Mouse (Mus musculus): ENCODE data around the gene Zfp128. TPM values are rescaled to one million over a fixed set of nuclear protein-coding genes. Genes with fewer than 3 reads are reported as not detected.
"Not testable (repeated sequence)": the region's sequence is repeated elsewhere in the genome, so short reads cannot be mapped to it uniquely, and the experiment has no call there.

Gene Zfp128
- polyA plus RNA-seq, 1 experiment = 0.92 TPM

DNA sequence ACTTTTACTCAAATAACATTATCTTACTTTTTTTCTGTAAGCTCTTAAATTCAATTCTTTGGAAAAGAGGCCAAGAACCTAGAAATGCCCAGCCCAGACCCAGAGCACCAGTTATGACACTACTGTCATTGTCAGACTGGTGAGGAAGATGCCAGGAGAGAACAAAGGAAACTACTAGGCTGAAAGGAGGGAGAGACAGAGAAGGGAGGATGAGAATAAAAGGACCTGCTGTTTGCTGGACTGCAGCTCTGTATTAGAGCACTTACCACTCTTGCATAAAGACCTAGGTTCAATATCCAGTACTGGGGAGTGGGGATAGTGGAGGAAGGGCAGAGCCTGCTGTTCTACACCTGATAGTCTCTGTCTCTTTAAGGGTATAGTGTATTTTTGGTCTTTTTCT lies 941 bp upstream of the Zfp128 start:
- TF ChIP-seq MYOG (IDR thresholded peaks at IDR 0.05; ENCODE audit: control insufficient read depth, extremely low read depth, insufficient read length) (no peak), MYOD1 (IDR thresholded peaks at IDR 0.05; ENCODE audit: control insufficient read depth, insufficient read length, low read depth) (no peak), CEBPB (IDR thresholded peaks at IDR 0.05; ENCODE audit: low read depth) (no peak), FOSL1 (IDR thresholded peaks at IDR 0.05; ENCODE audit: insufficient read depth, low read length, poor library complexity, severe bottlenecking) (no peak), MAX (IDR thresholded peaks at IDR 0.05) (no peak), CTCF (IDR thresholded peaks at IDR 0.05; ENCODE audit: control insufficient read depth, insufficient read depth, insufficient read length) (no peak), USF1 (IDR thresholded peaks at IDR 0.05; ENCODE audit: low read depth) (no peak)
- Histone ChIP-seq H3K79me2 (ENCODE audit: control insufficient read depth, insufficient read depth) (no peaks in the 10 kb centered on the region), H3ac (ENCODE audit: control insufficient read depth, insufficient read length, low read depth) (no peak overlapping the region), H3K79me3 (ENCODE audit: low read depth) (no peaks in the 10 kb centered on the region), H3K36me3 (ENCODE audit: control insufficient read depth, insufficient read depth) (no peaks in the 10 kb centered on the region), H3K4me3 (ENCODE audit: insufficient read depth, poor library complexity, severe bottlenecking) (no peak overlapping the region), H3K27me3 (ENCODE audit: control insufficient read depth, insufficient read depth, insufficient read length) (no peaks in the 10 kb centered on the region)

DNA sequence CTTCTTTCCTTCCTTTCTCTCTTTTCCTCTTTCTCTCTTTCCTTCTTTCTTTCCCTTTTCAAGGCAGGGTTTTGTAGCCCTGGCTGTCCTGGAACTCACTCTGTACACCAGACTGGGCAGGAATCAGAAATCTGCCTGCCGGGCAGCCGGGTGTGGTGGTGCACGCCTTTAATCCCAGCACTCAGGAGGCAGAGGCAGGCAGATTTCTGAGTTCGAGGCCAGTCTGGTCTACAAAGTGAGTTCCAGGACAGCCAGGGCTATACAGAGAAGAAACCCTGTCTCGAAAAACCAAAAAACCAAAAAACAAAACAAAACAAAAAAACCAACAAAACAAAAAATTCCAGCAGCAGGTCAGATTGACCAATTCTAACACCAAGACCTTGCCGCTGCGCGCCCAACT lies 480 bp upstream of the Zfp128 start:
- not testable (repeated sequence) for H3K36me3 ChIP-seq (ENCODE audit: control insufficient read depth, insufficient read depth); H3K79me3 ChIP-seq (ENCODE audit: low read depth); H3K79me2 ChIP-seq (ENCODE audit: control insufficient read depth, insufficient read depth); H3K4me3 ChIP-seq (ENCODE audit: insufficient read depth, poor library complexity, severe bottlenecking); H3K27me3 ChIP-seq (ENCODE audit: control insufficient read depth, insufficient read depth, insufficient read length); H3ac ChIP-seq (ENCODE audit: control insufficient read depth, insufficient read length, low read depth)

DNA sequence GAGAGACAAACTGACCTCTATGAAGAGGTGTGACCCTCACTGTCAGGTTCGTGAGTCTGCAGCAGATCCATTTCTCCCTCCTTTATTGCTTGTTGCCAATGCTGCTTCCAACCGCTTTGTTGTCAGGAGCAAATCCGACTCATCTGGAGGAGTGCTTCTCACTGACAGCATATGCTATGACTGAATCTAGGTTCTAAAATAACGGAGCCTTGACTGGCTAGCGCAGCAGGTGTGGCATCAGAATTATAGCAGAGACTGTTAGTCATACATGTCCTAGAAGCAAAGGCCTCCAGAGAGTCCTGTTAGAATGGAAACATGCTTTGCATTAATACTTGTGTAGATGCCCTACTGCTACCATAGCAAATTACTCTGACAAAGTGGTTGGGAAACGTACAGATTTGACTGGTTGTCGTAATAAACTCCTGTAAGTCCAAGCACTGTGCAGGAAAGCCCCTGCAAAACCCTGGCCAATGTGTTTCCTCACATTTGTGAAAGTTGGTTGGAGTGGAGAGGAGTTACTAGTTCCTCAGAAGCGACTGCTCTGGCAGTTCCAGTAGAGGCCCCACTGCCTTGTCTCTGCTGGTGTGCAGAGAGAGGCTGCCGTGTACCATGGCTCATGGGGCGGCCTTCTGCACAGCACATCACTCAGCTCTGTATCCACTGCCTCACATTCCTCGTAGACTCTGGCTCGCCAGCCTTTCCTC lies 5.7 kb downstream of the Zfp128 start:
- Histone ChIP-seq H3K36me3 (ENCODE audit: control insufficient read depth, insufficient read depth) (no peaks in the 10 kb centered on the region), H3K27me3 (ENCODE audit: control insufficient read depth, insufficient read depth, insufficient read length) (no peaks in the 10 kb centered on the region), H3K79me3 (ENCODE audit: low read depth) (no peaks in the 10 kb centered on the region), H3K4me3 (ENCODE audit: insufficient read depth, poor library complexity, severe bottlenecking) (no peak overlapping the region), H3ac (ENCODE audit: control insufficient read depth, insufficient read length, low read depth) (no peak overlapping the region), H3K79me2 (ENCODE audit: control insufficient read depth, insufficient read depth) (no peaks in the 10 kb centered on the region)
- TF ChIP-seq MYOG (IDR thresholded peaks at IDR 0.05; ENCODE audit: control insufficient read depth, extremely low read depth, insufficient read length) = no peak
- TF ChIP-seq MAX (IDR thresholded peaks at IDR 0.05) = no peak
- no peak for TF ChIP-seq CTCF (IDR thresholded peaks at IDR 0.05; ENCODE audit: control insufficient read depth, insufficient read depth, insufficient read length)
- no peak for TF ChIP-seq FOSL1 (IDR thresholded peaks at IDR 0.05; ENCODE audit: insufficient read depth, low read length, poor library complexity, severe bottlenecking)
- no peak for TF ChIP-seq USF1 (IDR thresholded peaks at IDR 0.05; ENCODE audit: low read depth)
- TF ChIP-seq CEBPB (IDR thresholded peaks at IDR 0.05; ENCODE audit: low read depth) = no peak
- no peak for TF ChIP-seq MYOD1 (IDR thresholded peaks at IDR 0.05; ENCODE audit: control insufficient read depth, insufficient read length, low read depth)

DNA sequence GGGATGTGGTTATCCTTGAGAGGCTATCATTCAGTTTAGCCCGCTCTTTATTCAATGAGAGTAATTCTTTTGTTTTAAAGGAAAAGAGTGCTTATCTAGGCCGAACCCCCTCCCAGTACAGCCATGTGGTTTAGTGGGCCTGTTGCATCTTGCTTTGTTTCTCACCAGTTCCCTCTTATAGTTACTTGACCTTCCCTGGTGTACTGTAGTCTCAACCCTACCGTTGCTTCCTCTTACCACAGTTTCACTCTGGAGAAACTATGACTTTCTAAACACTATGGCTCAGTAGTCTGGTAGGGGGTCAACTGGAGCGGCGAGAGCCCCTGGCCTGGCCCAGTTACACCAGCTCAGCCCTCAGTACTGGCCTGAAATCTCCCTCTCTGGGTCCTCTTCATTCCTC lies 6.6 kb downstream of the Zfp128 start:
- no peaks in the 10 kb centered on the region for H3K36me3 ChIP-seq (ENCODE audit: control insufficient read depth, insufficient read depth)
- no peaks in the 10 kb centered on the region for H3K27me3 ChIP-seq (ENCODE audit: control insufficient read depth, insufficient read depth, insufficient read length)
- no peaks in the 10 kb centered on the region for H3K79me3 ChIP-seq (ENCODE audit: low read depth)
- H3K79me2 ChIP-seq (ENCODE audit: control insufficient read depth, insufficient read depth) = no peaks in the 10 kb centered on the region
- TF ChIP-seq MYOD1 (IDR thresholded peaks at IDR 0.05; ENCODE audit: control insufficient read depth, insufficient read length, low read depth) = no peak
- no peak for TF ChIP-seq MYOG (IDR thresholded peaks at IDR 0.05; ENCODE audit: control insufficient read depth, extremely low read depth, insufficient read length)
- TF ChIP-seq CEBPB (IDR thresholded peaks at IDR 0.05; ENCODE audit: low read depth) = no peak
- no peak for TF ChIP-seq FOSL1 (IDR thresholded peaks at IDR 0.05; ENCODE audit: insufficient read depth, low read length, poor library complexity, severe bottlenecking)
- TF ChIP-seq MAX (IDR thresholded peaks at IDR 0.05) = no peak
- TF ChIP-seq CTCF (IDR thresholded peaks at IDR 0.05; ENCODE audit: control insufficient read depth, insufficient read depth, insufficient read length) = no peak
- no peak for TF ChIP-seq USF1 (IDR thresholded peaks at IDR 0.05; ENCODE audit: low read depth)
- H3K4me3 ChIP-seq (ENCODE audit: insufficient read depth, poor library complexity, severe bottlenecking) = no peak overlapping the region
- H3ac ChIP-seq (ENCODE audit: control insufficient read depth, insufficient read length, low read depth) = no peak overlapping the region

DNA sequence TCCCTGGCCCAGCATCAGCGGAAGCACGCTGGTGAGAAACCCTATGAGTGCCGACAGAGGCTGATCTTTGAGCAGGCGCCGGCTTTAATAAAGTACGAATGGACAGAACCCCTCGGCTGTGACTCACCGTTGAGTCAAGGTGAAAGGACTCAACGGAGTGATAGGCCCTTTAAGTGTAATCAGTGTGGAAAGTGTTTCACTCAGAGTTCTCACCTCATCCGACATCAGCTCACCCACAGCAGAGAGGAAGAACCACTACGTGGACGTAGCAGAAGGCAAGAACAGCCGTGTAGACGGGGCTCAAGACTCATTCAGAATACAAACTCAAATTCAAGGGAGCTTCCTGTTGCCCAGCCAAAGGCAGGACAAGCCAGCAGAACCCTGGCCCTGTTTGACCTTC lies 10.0 kb downstream of the Zfp128 start:
- no peak for TF ChIP-seq FOSL1 (IDR thresholded peaks at IDR 0.05; ENCODE audit: insufficient read depth, low read length, poor library complexity, severe bottlenecking)
- Histone ChIP-seq H3K79me3 (ENCODE audit: low read depth) (no peaks in the 10 kb centered on the region), H3ac (ENCODE audit: control insufficient read depth, insufficient read length, low read depth) (no peak overlapping the region), H3K36me3 (ENCODE audit: control insufficient read depth, insufficient read depth) (no peaks in the 10 kb centered on the region), H3K27me3 (ENCODE audit: control insufficient read depth, insufficient read depth, insufficient read length) (no peaks in the 10 kb centered on the region), H3K4me3 (ENCODE audit: insufficient read depth, poor library complexity, severe bottlenecking) (no peak overlapping the region), H3K79me2 (ENCODE audit: control insufficient read depth, insufficient read depth) (no peaks in the 10 kb centered on the region)

DNA sequence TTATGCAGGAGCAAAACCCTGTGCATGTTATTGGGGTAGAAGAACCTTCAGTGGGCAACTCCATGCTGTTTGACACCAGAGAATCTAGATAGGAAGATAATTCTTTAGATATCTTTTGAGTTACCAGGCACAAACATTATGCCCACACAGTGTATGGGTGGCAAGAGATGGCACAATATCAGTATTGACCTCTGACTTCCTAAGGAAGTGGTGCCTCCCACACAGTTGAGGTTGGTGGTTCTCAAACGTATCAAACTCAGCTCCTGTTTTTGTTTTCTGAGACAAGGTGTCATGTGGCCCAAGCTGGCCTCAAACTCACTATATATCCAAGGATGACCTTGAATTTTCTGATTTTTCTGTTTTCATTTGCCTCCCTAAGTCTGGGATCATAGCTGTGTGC lies 10.4 kb downstream of the Zfp128 start:
- H3K36me3 ChIP-seq (ENCODE audit: control insufficient read depth, insufficient read depth) = no peaks in the 10 kb centered on the region
- H3K79me3 ChIP-seq (ENCODE audit: low read depth) = no peaks in the 10 kb centered on the region
- no peaks in the 10 kb centered on the region for H3K79me2 ChIP-seq (ENCODE audit: control insufficient read depth, insufficient read depth)
- TF ChIP-seq MAX (IDR thresholded peaks at IDR 0.05) (no peak), CEBPB (IDR thresholded peaks at IDR 0.05; ENCODE audit: low read depth) (no peak), CTCF (IDR thresholded peaks at IDR 0.05; ENCODE audit: control insufficient read depth, insufficient read depth, insufficient read length) (no peak), USF1 (IDR thresholded peaks at IDR 0.05; ENCODE audit: low read depth) (no peak), MYOD1 (IDR thresholded peaks at IDR 0.05; ENCODE audit: control insufficient read depth, insufficient read length, low read depth) (no peak), FOSL1 (IDR thresholded peaks at IDR 0.05; ENCODE audit: insufficient read depth, low read length, poor library complexity, severe bottlenecking) (no peak), MYOG (IDR thresholded peaks at IDR 0.05; ENCODE audit: control insufficient read depth, extremely low read depth, insufficient read length) (no peak)
- H3ac ChIP-seq (ENCODE audit: control insufficient read depth, insufficient read length, low read depth) = no peak overlapping the region
- H3K4me3 ChIP-seq (ENCODE audit: insufficient read depth, poor library complexity, severe bottlenecking) = no peak overlapping the region
- no peaks in the 10 kb centered on the region for H3K27me3 ChIP-seq (ENCODE audit: control insufficient read depth, insufficient read depth, insufficient read length)

Measured in C2C12 (cell line).